Mouse (Mus musculus) c-Kit-negative CD71-positive TER-119-positive erythroid progenitor cells, embryonic 14.5 days (primary cell): Measurements from ENCODE around the gene Nr5a1.

Experiments
- DNase-seq: peaks from one replicate; pipeline ENCODE4 v3.0.0-alpha.2; 2013; ENCODE audit warnings: low read depth, low spot score

Nr5a1 gene

GRCm38 (mm10) chr2:38650340-38650739 is 64.0 kb downstream of the Nr5a1 start:
- no peak for DNase-seq

GRCm38 (mm10) chr2:38647661-38648060 is 66.7 kb downstream of the Nr5a1 start:
- DNase-seq: no peak

- no peak for DNase-seq
These were observed 67.1 kb downstream of the Nr5a1 start for GRCm38 (mm10) chr2:38647201-38647606.

- DNase-seq: no peak
These were observed 68.4 kb downstream of the Nr5a1 start for GRCm38 (mm10) chr2:38645936-38646335.

- peak; percentile 90 for DNase-seq
These were observed 70.5 kb downstream of the Nr5a1 start, which contains the start of gene Psmb7 for GRCm38 (mm10) chr2:38643625-38644427. TSS of gene Psmb7 (minus strand) at chr2:38644087.
